Mouse (Mus musculus): Measurements from ENCODE around the gene Ints11. TPM values are rescaled to one million over a fixed set of nuclear protein-coding genes. Genes with fewer than 3 reads are reported as not detected.

The Ints11 gene
- polyA plus RNA-seq, 1 experiment from 2014 or later = 40.3 TPM

DNA sequence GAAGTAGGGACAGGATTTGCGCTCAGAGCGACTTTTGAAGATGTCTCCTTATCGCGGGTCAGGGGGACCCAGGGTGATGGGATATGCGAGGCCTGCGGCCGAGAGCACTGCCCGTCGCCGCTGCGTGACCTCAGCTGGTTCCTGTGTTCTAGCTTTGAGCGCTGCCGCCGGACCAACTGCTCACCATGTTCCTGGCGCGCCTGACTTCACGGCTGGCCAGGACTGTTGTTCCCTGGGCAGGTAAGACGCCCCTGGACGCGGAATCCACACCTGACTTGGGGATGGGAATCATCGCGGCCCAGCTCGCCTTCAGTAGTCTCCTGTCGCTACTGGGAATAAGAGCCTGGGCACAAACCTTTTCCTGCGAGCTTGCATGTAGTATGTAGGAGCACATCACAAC, 37.5 kb upstream of the Ints11 start:
- no peak for DNase-seq (ENCODE audit: low spot score)
- Histone ChIP-seq H3K27ac (peak overlapping the region; percentile 91), H3K9me3 (replicated peaks; ENCODE audit: low read length) (no peaks in the 10 kb centered on the region), H3K4me1 (replicated peaks; ENCODE audit: insufficient read depth, low read length) (peaks cover 10% of the 10 kb centered on the region), H3K4me2 (ENCODE audit: low read length) (peak overlapping the region; percentile 88), H3K4me3 (replicated peaks; ENCODE audit: low read depth, low read length) (peak overlapping the region; percentile 72), H3K27me3 (ENCODE audit: insufficient read depth, low read length) (no peaks in the 10 kb centered on the region), H3K36me3 (ENCODE audit: insufficient read depth, low read length) (peaks cover 4% of the 10 kb centered on the region; the same call in 1 of the 2 replicates), H3K9ac (ENCODE audit: low read depth, low read length) (peak overlapping the region; percentile 72)
- no peak for TF ChIP-seq CTCF (IDR thresholded peaks at IDR 0.05; ENCODE audit: low read depth)
- no peak; the same call in 1 of the 2 replicates for ATAC-seq (replicated peaks; ENCODE audit: low FRiP score, low read depth)
- WGBS = 2% methylated on average over 25 of the region's 25 CpGs

DNA sequence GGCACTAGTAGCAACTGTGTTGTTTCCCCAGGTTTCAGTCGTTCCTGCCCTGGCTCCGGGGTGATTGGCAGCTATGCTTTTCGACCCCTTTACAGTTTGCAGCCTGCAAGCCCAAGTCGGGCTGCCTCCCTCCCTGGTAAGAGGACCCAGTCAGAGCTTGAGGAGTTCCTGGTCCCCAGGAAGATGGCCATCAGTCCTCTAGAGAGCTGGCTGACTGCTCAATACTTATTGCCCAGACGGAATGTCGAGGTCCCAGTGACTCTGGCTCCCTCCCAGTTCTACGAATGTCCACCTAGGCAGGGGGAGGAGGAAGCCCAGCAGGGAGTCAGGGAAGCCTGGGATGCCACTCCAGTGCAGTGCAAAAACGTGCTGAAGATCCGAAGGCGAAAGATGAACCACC, 37.0 kb upstream of the Ints11 start:
- peak overlapping the region; percentile 91 for H3K27ac ChIP-seq
- peak overlapping the region; percentile 72 for H3K4me3 ChIP-seq (replicated peaks; ENCODE audit: low read depth, low read length)
- DNase-seq (ENCODE audit: low spot score) (no peak), ATAC-seq (replicated peaks; ENCODE audit: low FRiP score, low read depth) (no peak)
- no peaks in the 10 kb centered on the region for H3K27me3 ChIP-seq (ENCODE audit: insufficient read depth, low read length)
- 49% methylated on average over 10 of the region's 10 CpGs for WGBS
- H3K36me3 ChIP-seq (ENCODE audit: insufficient read depth, low read length) = no peaks in the 10 kb centered on the region
- H3K4me1 ChIP-seq (replicated peaks; ENCODE audit: insufficient read depth, low read length) = peaks cover 10% of the 10 kb centered on the region
- no peaks in the 10 kb centered on the region for H3K9me3 ChIP-seq (replicated peaks; ENCODE audit: low read length)
- no peak for TF ChIP-seq CTCF (IDR thresholded peaks at IDR 0.05; ENCODE audit: low read depth)
- peak overlapping the region; percentile 88 for H3K4me2 ChIP-seq (ENCODE audit: low read length)
- peak overlapping the region; percentile 72 for H3K9ac ChIP-seq (ENCODE audit: low read depth, low read length)

DNA sequence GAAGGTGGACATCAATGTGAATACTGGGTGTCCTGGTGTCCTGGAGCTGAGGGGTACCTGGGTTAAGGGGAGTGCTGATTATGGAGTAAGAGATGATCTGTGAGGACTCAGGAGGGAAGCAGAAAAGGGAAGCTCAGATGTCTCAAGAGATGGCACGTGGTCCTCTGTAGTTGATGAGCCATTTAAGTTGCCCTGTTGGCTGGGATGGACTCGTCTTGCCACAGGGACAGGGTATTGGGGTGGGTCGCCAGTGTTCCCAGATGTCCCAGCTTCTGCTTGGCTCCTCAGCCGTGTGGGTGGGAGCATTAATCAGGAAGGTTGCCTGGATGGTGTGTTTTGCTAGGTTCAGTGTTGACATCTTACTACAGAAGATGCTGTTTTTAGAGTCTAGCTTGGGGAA, 36.1 kb upstream of the Ints11 start:
- Histone ChIP-seq H3K27ac (no peak overlapping the region), H3K27me3 (ENCODE audit: insufficient read depth, low read length) (no peaks in the 10 kb centered on the region), H3K9me3 (replicated peaks; ENCODE audit: low read length) (no peaks in the 10 kb centered on the region), H3K4me2 (ENCODE audit: low read length) (no peak overlapping the region), H3K4me1 (replicated peaks; ENCODE audit: insufficient read depth, low read length) (peaks cover 10% of the 10 kb centered on the region), H3K4me3 (replicated peaks; ENCODE audit: low read depth, low read length) (no peak overlapping the region), H3K36me3 (ENCODE audit: insufficient read depth, low read length) (no peaks in the 10 kb centered on the region), H3K9ac (ENCODE audit: low read depth, low read length) (no peak overlapping the region)
- 88% methylated on average over 4 of the region's 4 CpGs for WGBS
- DNase-seq (ENCODE audit: low spot score) (no peak), ATAC-seq (replicated peaks; ENCODE audit: low FRiP score, low read depth) (no peak)
- no peak for TF ChIP-seq CTCF (IDR thresholded peaks at IDR 0.05; ENCODE audit: low read depth)

DNA sequence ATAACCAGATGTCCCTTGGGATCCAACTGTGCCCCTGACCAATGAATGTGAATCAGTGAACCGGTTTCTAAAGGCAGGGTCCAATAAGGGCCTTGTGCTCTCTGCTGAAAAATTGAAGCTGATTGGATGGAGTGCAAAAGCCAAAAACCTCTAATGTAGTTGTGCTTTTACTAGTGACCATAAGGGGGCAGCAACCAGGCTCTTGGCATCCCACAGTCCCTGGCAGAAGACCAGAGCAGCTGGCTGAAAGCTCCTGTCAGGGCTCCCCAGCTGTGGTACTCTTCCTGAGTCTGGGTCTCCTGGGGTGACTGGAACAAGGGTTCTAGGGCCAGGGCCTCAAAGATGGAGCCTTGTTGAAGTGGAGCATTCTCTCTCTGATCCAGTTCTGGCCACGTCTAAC, 35.5 kb upstream of the Ints11 start:
- 25% methylated on average over 2 of the region's 2 CpGs for WGBS
- H3K4me1 ChIP-seq (replicated peaks; ENCODE audit: insufficient read depth, low read length) = peaks cover 10% of the 10 kb centered on the region
- H3K36me3 ChIP-seq (ENCODE audit: insufficient read depth, low read length) = no peaks in the 10 kb centered on the region
- H3K27ac ChIP-seq = peak overlapping the region; percentile 71
- DNase-seq (ENCODE audit: low spot score) = peak; percentile 95
- no peaks in the 10 kb centered on the region for H3K9me3 ChIP-seq (replicated peaks; ENCODE audit: low read length)
- TF ChIP-seq CTCF (IDR thresholded peaks at IDR 0.05; ENCODE audit: low read depth) = peak; percentile 89
- H3K4me3 ChIP-seq (replicated peaks; ENCODE audit: low read depth, low read length) = no peak overlapping the region
- ATAC-seq (replicated peaks; ENCODE audit: low FRiP score, low read depth) = peak; percentile 12; the same call in 1 of the 2 replicates
- no peak overlapping the region for H3K9ac ChIP-seq (ENCODE audit: low read depth, low read length)
- H3K27me3 ChIP-seq (ENCODE audit: insufficient read depth, low read length) = no peaks in the 10 kb centered on the region
- H3K4me2 ChIP-seq (ENCODE audit: low read length) = no peak overlapping the region

DNA sequence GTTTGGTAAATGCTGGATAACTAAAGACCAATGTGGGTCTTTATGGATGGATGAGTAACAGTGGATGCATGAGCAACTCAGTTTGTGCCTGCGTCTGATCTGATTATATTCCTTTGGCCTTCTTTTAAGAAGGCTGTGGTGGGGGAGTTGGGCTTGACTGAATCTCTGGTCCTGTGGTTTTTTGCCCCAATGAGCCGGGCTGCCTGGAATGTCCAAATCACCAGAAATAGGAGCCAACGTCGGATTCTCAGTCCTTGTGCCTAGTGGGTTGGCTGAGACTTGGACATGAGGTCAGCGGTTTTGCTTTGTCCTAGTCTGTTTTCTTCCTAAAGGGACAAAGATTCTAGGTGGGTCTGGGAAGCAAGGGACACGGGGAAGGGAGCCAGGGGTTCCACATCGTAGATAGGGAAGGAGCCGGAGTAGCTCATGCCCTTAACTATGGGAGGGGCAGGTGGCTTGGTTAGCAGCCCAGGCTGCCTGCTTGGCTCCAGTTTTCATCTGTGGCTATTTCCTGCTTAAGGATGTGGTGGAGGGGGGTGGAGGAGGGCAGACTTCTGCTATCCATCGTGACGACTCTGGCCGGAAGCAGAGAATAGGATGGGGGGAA, 31.8 kb upstream of the Ints11 start:
- no peak overlapping the region for H3K4me2 ChIP-seq (ENCODE audit: low read length)
- H3K4me3 ChIP-seq (replicated peaks; ENCODE audit: low read depth, low read length) = no peak overlapping the region
- peaks cover 2% of the 10 kb centered on the region; the same call in 1 of the 2 replicates for H3K36me3 ChIP-seq (ENCODE audit: insufficient read depth, low read length)
- no peaks in the 10 kb centered on the region for H3K27me3 ChIP-seq (ENCODE audit: insufficient read depth, low read length)
- WGBS = 52% methylated on average over 11 of the region's 11 CpGs
- peaks cover 18% of the 10 kb centered on the region for H3K4me1 ChIP-seq (replicated peaks; ENCODE audit: insufficient read depth, low read length)
- H3K9ac ChIP-seq (ENCODE audit: low read depth, low read length) = no peak overlapping the region
- ATAC-seq (replicated peaks; ENCODE audit: low FRiP score, low read depth) = no peak
- DNase-seq (ENCODE audit: low spot score) = no peak
- no peaks in the 10 kb centered on the region for H3K9me3 ChIP-seq (replicated peaks; ENCODE audit: low read length)
- TF ChIP-seq CTCF (IDR thresholded peaks at IDR 0.05; ENCODE audit: low read depth) = no peak
- H3K27ac ChIP-seq = peak overlapping the region; percentile 91

DNA sequence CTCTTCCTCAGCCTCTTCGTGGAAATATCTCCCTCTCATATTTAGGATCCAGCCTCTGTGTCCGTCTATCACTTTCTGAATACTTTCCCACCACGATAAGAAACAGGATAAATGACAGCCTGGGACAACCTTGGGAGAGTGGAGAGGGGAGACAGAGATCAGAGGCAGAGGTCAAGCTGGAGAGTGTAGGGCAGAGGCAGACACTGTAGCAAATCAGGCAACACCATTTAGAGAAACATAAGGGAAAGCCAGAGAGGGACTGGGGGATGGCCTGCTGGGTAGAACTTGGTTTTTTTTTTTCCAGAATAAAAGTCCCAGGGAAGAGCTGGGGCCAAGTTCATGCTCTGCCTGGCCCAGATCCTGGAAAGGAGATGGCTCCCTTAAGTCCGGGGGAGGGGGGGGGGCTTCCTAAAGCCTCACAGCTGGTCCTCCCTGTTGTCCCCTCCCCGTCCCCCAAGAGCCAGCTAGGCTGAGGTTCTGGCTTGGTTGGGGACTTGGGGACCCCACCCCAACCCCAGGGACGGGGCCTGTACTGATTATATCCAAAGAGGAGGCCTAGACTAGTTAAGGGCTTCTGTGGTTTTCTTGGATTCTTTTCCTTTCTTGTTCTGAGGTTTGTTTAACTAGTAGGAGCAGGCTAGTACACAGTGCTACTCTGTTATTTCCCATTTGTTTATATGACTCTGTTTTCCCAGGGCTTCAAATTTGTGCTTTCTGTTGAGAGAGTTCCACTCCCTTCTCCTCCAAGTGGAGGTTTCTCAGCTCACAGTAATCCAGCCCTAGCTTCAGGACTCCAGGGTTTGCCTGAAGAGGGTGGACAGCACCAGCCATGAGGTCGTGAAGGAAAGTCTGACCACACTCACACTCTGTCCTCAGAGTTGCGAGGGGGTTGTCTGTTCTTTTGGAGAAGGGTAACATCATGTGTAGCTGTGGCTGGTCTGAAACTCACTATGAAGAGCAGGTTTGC, 30.9 kb upstream of the Ints11 start:
- Histone ChIP-seq H3K27me3 (ENCODE audit: insufficient read depth, low read length) (no peaks in the 10 kb centered on the region), H3K36me3 (ENCODE audit: insufficient read depth, low read length) (peaks cover 10% of the 10 kb centered on the region), H3K4me1 (replicated peaks; ENCODE audit: insufficient read depth, low read length) (peaks cover 16% of the 10 kb centered on the region; the same call in 1 of the 2 replicates), H3K4me3 (replicated peaks; ENCODE audit: low read depth, low read length) (no peak overlapping the region), H3K4me2 (ENCODE audit: low read length) (peak overlapping the region; percentile 73; the same call in 1 of the 2 replicates), H3K9me3 (replicated peaks; ENCODE audit: low read length) (no peaks in the 10 kb centered on the region), H3K9ac (ENCODE audit: low read depth, low read length) (no peak overlapping the region), H3K27ac (peak overlapping the region; percentile 91)
- no peak for TF ChIP-seq CTCF (IDR thresholded peaks at IDR 0.05; ENCODE audit: low read depth)
- DNase-seq (ENCODE audit: low spot score) (peak; percentile 71), ATAC-seq (replicated peaks; ENCODE audit: low FRiP score, low read depth) (no peak)
- 49% methylated on average over 8 of the region's 8 CpGs for WGBS

All from kidney, postnatal 0 days (tissue).